Mouse (Mus musculus): ENCODE measurements at regions not wholly inside any gene's neighbourhood (a gene's known extent, or its start where the extent isn't known, plus 50 kb on each side); places are given as distances from the start of the nearest gene placed in this dataset.

DNA sequence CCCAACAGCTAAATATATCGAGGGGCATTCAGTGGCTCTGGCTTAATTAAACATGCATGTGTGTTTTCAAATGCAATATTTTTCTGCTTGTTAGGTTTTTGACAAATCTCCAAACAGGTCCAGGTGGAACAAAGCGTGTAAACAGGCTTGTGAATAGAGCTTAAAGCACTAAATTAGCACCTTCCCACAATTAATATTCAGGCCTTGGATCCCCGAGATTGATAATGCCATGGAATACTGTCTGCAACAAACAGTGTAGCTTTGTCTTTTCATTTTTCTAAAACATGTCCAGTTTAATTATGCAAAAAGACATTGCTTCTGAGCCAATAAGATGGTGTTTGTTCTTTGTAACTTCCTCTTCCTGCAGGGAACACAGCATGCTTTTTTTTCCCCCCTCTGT lies 258.9 kb downstream of the Barhl2 start:
- Histone ChIP-seq H3K9ac (replicated peaks; ENCODE audit: low read depth, low read length) (no peak overlapping the region), H3K9me3 (ENCODE audit: control insufficient read depth, low read length) (no peaks in the 10 kb centered on the region), H3K4me2 (ENCODE audit: low read depth, low read length) (no peak overlapping the region), H3K4me3 (ENCODE audit: low read depth, low read length) (no peak overlapping the region), H3K27me3 (ENCODE audit: control insufficient read depth, insufficient read depth, low read length) (no peaks in the 10 kb centered on the region), H3K27ac (ENCODE audit: low read depth, low read length) (no peak overlapping the region), H3K4me1 (ENCODE audit: control insufficient read depth, insufficient read depth, low read length) (0 out of 2 replicates have a peak, but pooled peaks cover 4% of the 10 kb centered on the region), H3K36me3 (ENCODE audit: control insufficient read depth, insufficient read depth, low read length) (no peaks in the 10 kb centered on the region)
- no peak for ATAC-seq (ENCODE audit: low read depth)
- WGBS = 68% methylated on average over 3 of the region's 3 CpGs

DNA sequence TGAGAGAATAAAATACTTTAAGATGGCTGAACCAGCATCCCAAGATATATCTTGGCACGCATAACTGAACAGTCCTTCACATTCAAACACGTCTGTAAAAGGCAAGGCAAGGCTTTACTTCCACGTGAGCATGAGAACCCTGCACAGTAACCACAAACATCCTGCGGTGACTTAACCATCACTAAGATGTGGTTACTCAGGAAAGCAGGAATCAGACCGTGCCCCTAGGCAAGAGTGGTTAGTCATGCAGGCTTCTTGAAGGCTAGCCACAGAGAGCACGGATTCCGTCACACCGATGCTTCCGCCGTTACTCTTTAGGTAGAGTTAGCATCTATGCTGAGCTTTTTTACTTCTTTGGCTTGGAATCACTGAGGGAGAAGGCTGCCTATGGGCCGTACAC lies 266.8 kb downstream of the Barhl2 start:
- WGBS = 95% methylated on average over 11 of the region's 11 CpGs
- Histone ChIP-seq H3K36me3 (ENCODE audit: control insufficient read depth, insufficient read depth, low read length) (no peaks in the 10 kb centered on the region), H3K9ac (replicated peaks; ENCODE audit: low read depth, low read length) (no peak overlapping the region), H3K4me3 (ENCODE audit: low read depth, low read length) (no peak overlapping the region), H3K27ac (ENCODE audit: low read depth, low read length) (no peak overlapping the region), H3K4me1 (ENCODE audit: control insufficient read depth, insufficient read depth, low read length) (no peaks in the 10 kb centered on the region), H3K9me3 (ENCODE audit: control insufficient read depth, low read length) (no peaks in the 10 kb centered on the region), H3K4me2 (ENCODE audit: low read depth, low read length) (no peak overlapping the region), H3K27me3 (ENCODE audit: control insufficient read depth, insufficient read depth, low read length) (no peaks in the 10 kb centered on the region)
- no peak for ATAC-seq (ENCODE audit: low read depth)

DNA sequence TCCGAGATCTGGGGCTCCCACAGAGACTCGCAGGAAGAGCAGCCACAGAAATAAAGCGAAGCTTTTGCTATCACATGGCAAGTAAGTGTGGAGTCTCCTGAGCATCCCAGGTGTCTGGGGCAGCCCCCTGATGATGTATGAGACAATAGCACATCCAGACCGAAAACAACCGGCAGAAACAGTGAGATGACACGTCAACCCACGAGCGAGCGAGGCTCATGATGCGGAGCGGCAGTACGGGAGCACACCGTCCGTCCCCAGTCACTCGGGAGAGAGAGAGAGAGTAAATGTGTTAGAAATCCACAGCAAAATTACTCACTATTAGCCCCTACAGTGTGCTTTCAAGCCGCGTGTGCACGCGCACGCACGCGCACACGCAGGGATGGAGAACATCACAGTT lies 276.2 kb downstream of the Barhl2 start:
- Histone ChIP-seq H3K4me1 (ENCODE audit: control insufficient read depth, insufficient read depth, low read length) (no peaks in the 10 kb centered on the region), H3K27ac (ENCODE audit: low read depth, low read length) (no peak overlapping the region), H3K9ac (replicated peaks; ENCODE audit: low read depth, low read length) (no peak overlapping the region), H3K27me3 (ENCODE audit: control insufficient read depth, insufficient read depth, low read length) (no peaks in the 10 kb centered on the region), H3K9me3 (ENCODE audit: control insufficient read depth, low read length) (no peaks in the 10 kb centered on the region), H3K36me3 (ENCODE audit: control insufficient read depth, insufficient read depth, low read length) (no peaks in the 10 kb centered on the region), H3K4me3 (ENCODE audit: low read depth, low read length) (no peak overlapping the region), H3K4me2 (ENCODE audit: low read depth, low read length) (no peak overlapping the region)
- ATAC-seq (ENCODE audit: low read depth) = peak; percentile 41; the same call in 1 of the 2 replicates
- WGBS = 86% methylated on average over 23 of the region's 23 CpGs

DNA sequence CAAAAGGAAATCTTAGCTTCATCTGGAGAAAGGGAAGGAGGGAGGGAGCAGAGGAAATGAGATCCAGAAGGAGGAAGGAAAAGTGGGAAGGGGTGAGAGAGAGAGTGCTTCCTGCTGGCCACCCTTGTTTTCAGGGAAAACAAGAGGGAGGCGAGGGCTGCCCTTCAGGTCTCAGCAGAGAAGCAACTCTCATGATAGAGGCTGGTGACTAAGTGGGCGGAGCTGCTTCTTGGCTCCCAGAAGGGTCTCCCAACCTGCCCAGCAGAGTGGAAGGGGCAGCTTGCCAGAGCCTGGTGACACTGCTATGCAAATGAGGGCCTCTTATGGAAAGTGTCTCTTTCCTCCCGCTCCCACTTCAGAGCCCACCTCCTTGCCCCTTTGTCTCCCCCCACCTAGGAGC lies 285.8 kb downstream of the Barhl2 start:
- Histone ChIP-seq H3K27ac (ENCODE audit: low read depth, low read length) (no peak overlapping the region), H3K9me3 (ENCODE audit: control insufficient read depth, low read length) (no peaks in the 10 kb centered on the region), H3K9ac (replicated peaks; ENCODE audit: low read depth, low read length) (no peak overlapping the region), H3K4me2 (ENCODE audit: low read depth, low read length) (no peak overlapping the region), H3K27me3 (ENCODE audit: control insufficient read depth, insufficient read depth, low read length) (no peaks in the 10 kb centered on the region), H3K36me3 (ENCODE audit: control insufficient read depth, insufficient read depth, low read length) (no peaks in the 10 kb centered on the region), H3K4me3 (ENCODE audit: low read depth, low read length) (no peak overlapping the region), H3K4me1 (ENCODE audit: control insufficient read depth, insufficient read depth, low read length) (0 out of 2 replicates have a peak, but pooled peaks cover 2% of the 10 kb centered on the region)
- ATAC-seq (ENCODE audit: low read depth) = no peak
- 23% methylated on average over 3 of the region's 3 CpGs for WGBS

DNA sequence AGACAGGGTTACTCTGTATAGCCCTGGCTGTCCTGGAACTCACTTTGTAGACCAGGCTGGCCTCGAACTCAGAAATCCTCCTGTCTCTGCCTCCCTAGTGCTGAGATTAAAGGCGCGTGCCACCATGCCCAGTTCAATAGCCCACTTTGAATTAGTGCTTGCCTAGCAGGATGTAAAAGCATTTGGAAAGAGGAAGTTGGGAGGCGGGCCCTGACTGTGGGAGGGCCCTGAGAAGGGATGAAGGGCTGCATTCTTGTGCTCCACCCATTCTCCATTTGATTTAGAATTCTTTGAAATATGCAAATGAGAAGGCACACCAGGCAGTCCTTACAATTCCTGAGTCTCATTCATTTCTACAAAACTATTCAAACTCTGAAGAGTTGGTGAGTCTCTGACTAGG lies 287.6 kb downstream of the Barhl2 start:
- H3K27ac ChIP-seq (ENCODE audit: low read depth, low read length) = no peak overlapping the region
- 86% methylated on average over 4 of the region's 4 CpGs for WGBS
- H3K9ac ChIP-seq (replicated peaks; ENCODE audit: low read depth, low read length) = no peak overlapping the region
- H3K27me3 ChIP-seq (ENCODE audit: control insufficient read depth, insufficient read depth, low read length) = no peaks in the 10 kb centered on the region
- 0 out of 2 replicates have a peak, but pooled peaks cover 2% of the 10 kb centered on the region for H3K4me1 ChIP-seq (ENCODE audit: control insufficient read depth, insufficient read depth, low read length)
- H3K9me3 ChIP-seq (ENCODE audit: control insufficient read depth, low read length) = no peaks in the 10 kb centered on the region
- H3K4me3 ChIP-seq (ENCODE audit: low read depth, low read length) = no peak overlapping the region
- H3K36me3 ChIP-seq (ENCODE audit: control insufficient read depth, insufficient read depth, low read length) = no peaks in the 10 kb centered on the region
- ATAC-seq (ENCODE audit: low read depth) = no peak
- H3K4me2 ChIP-seq (ENCODE audit: low read depth, low read length) = no peak overlapping the region

DNA sequence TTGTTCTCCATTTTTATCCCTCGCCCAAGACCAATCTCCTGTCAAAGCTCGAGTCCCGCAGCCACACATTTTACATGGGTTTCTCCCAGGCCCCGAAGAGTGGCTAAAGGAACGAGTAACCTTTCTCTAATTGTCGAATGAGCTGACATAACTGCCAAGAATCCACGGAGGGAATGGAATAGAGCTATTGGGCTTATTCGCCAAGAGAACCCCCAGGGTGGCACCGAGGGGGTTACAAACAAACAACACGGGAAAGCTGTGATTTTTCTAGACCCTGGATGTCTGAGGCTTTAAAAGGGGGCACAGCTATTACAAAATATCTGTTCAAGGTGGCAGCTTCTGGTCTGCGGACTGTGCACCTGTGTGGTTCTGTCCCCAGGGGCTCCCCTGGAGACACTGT lies 290.4 kb downstream of the Barhl2 start:
- no peaks in the 10 kb centered on the region for H3K36me3 ChIP-seq (ENCODE audit: control insufficient read depth, insufficient read depth, low read length)
- no peaks in the 10 kb centered on the region for H3K9me3 ChIP-seq (ENCODE audit: control insufficient read depth, low read length)
- H3K27ac ChIP-seq (ENCODE audit: low read depth, low read length) = no peak overlapping the region
- H3K27me3 ChIP-seq (ENCODE audit: control insufficient read depth, insufficient read depth, low read length) = no peaks in the 10 kb centered on the region
- ATAC-seq (ENCODE audit: low read depth) = no peak
- no peak overlapping the region for H3K4me3 ChIP-seq (ENCODE audit: low read depth, low read length)
- H3K4me1 ChIP-seq (ENCODE audit: control insufficient read depth, insufficient read depth, low read length) = peaks cover 10% of the 10 kb centered on the region; the same call in 1 of the 2 replicates
- no peak overlapping the region for H3K4me2 ChIP-seq (ENCODE audit: low read depth, low read length)
- WGBS = 76% methylated on average over 11 of the region's 11 CpGs
- H3K9ac ChIP-seq (replicated peaks; ENCODE audit: low read depth, low read length) = no peak overlapping the region

DNA sequence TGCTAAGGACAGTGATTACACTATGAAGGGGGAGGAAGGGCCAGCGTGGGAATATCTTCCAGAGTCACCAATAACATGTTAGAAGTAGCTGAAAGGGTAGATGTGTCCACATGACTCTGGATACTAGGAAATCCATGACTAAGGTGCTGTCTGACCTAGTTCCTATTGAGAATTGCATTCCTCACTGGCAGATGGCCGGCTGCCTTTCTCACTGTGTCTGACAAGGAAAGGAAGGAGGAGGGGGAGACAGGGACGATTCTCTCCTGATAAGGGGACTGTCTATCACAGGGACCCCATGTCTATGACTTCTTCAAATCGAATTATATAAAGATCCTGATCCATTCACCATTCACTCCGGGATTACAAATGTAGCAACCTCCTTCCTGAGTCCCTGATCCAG lies 289.9 kb downstream of the Zfp326 start:
- Histone ChIP-seq H3K9ac (replicated peaks; ENCODE audit: low read depth, low read length) (no peak overlapping the region), H3K4me2 (ENCODE audit: low read depth, low read length) (no peak overlapping the region), H3K4me1 (ENCODE audit: control insufficient read depth, insufficient read depth, low read length) (peaks cover 8% of the 10 kb centered on the region; the same call in 1 of the 2 replicates), H3K27ac (ENCODE audit: low read depth, low read length) (no peak overlapping the region), H3K27me3 (ENCODE audit: control insufficient read depth, insufficient read depth, low read length) (no peaks in the 10 kb centered on the region), H3K36me3 (ENCODE audit: control insufficient read depth, insufficient read depth, low read length) (no peaks in the 10 kb centered on the region), H3K4me3 (ENCODE audit: low read depth, low read length) (no peak overlapping the region), H3K9me3 (ENCODE audit: control insufficient read depth, low read length) (no peaks in the 10 kb centered on the region)
- WGBS = 79% methylated on average over 5 of the region's 5 CpGs
- no peak for ATAC-seq (ENCODE audit: low read depth)

DNA sequence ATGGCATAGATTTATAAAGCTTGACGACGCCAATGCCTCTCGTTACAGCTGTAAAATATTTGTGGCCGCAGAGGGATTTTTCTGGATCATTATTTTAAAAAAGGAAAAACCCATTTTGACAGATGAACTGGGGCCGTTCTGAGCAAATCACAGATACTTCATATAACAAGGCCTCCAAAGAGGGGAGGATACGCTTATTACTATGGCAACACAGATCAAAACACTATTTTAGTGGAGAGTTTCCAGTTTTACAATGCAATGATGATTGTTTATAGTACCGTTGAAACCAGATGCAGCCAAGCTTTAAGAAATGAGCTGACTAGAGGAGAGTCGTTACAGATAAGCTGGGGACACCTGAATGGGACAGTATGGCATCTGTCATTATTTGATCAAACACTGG lies 287.8 kb downstream of the Zfp326 start:
- H3K27ac ChIP-seq (ENCODE audit: low read depth, low read length) = no peak overlapping the region
- WGBS = 45% methylated on average over 8 of the region's 8 CpGs
- no peak for ATAC-seq (ENCODE audit: low read depth)
- no peaks in the 10 kb centered on the region for H3K9me3 ChIP-seq (ENCODE audit: control insufficient read depth, low read length)
- H3K36me3 ChIP-seq (ENCODE audit: control insufficient read depth, insufficient read depth, low read length) = no peaks in the 10 kb centered on the region
- no peaks in the 10 kb centered on the region for H3K27me3 ChIP-seq (ENCODE audit: control insufficient read depth, insufficient read depth, low read length)
- no peak overlapping the region for H3K4me2 ChIP-seq (ENCODE audit: low read depth, low read length)
- no peak overlapping the region for H3K4me3 ChIP-seq (ENCODE audit: low read depth, low read length)
- no peak overlapping the region for H3K9ac ChIP-seq (replicated peaks; ENCODE audit: low read depth, low read length)
- peaks cover 8% of the 10 kb centered on the region; the same call in 1 of the 2 replicates for H3K4me1 ChIP-seq (ENCODE audit: control insufficient read depth, insufficient read depth, low read length)

DNA sequence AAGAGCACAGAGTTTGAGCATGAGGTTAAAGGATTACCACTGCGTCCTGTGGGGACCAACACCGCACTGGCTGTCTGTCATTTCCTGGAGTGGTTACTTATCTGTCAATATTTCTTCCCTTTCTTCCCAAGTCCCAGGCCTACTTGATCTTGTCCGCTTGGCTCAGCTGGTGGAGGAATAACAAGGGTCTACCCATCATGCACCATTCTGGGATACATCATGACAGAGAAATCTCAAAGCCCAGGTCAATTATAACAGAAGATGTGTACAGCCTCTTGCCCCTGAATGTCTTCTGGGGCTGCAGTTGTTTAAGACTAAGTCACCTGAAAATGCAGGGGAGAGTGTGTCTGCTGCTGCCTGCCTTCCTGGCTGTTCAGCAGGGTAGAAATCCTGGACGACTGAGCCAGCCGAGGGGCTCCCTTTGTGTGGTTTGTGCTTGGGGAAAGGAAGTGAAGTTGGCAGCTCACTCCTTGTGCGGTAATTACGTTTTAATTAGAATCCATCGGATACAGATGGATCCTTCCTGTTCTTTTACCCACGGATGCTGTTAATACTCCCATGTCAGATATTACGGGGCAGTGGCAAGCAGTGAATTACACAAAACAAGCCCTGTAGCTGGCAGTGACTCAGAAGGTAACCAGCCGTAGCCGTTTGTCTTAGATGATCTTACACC lies 286.8 kb downstream of the Zfp326 start:
- peak overlapping the region; percentile 30 for H3K27ac ChIP-seq (ENCODE audit: low read depth, low read length)
- peak; percentile 78 for ATAC-seq (ENCODE audit: low read depth)
- no peaks in the 10 kb centered on the region for H3K27me3 ChIP-seq (ENCODE audit: control insufficient read depth, insufficient read depth, low read length)
- H3K36me3 ChIP-seq (ENCODE audit: control insufficient read depth, insufficient read depth, low read length) = no peaks in the 10 kb centered on the region
- H3K9ac ChIP-seq (replicated peaks; ENCODE audit: low read depth, low read length) = no peak overlapping the region
- H3K9me3 ChIP-seq (ENCODE audit: control insufficient read depth, low read length) = no peaks in the 10 kb centered on the region
- H3K4me2 ChIP-seq (ENCODE audit: low read depth, low read length) = no peak overlapping the region
- H3K4me3 ChIP-seq (ENCODE audit: low read depth, low read length) = no peak overlapping the region
- peaks cover 8% of the 10 kb centered on the region; the same call in 1 of the 2 replicates for H3K4me1 ChIP-seq (ENCODE audit: control insufficient read depth, insufficient read depth, low read length)
- WGBS = 30% methylated on average over 12 of the region's 12 CpGs

Measured in neural tube, embryonic 14.5 days (tissue).